Mouse (Mus musculus): ENCODE measurements at regions not wholly inside any gene's neighbourhood (a gene's known extent, or its start where the extent isn't known, plus 50 kb on each side); places are given as distances from the start of the nearest gene placed in this dataset.

DNA sequence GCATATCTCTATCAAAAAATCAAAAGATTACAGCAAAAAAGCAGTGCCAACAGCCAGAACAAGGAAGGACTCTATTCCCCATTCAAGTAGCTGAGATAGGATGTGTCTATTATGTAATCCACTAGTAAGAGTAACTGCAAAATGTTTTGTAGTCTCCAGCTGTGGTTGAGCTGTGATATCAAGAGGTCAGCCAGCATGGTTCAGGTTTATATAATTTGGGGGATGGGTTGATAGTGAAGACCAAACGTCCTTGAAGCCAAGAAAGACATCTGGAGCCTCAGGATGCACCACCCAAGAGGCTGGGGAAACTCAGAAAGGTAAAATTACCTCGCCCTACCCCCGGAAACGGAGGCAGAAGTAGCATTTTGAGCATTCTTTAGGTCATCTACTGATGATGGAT lies 158.3 kb upstream of the Plxnc1 start:
- 77% methylated on average over 4 of the region's 4 CpGs for WGBS
- H3K9ac ChIP-seq, result no peak overlapping the region
- H3K36me3 ChIP-seq (ENCODE audit: poor library complexity, severe bottlenecking), result no peaks in the 10 kb centered on the region
- H3K4me2 ChIP-seq, result no peak overlapping the region
- H3K27ac ChIP-seq, result no peak overlapping the region
- ATAC-seq, result no peak
- H3K27me3 ChIP-seq, result no peaks in the 10 kb centered on the region
- H3K4me1 ChIP-seq, result peaks cover 8% of the 10 kb centered on the region
- H3K4me3 ChIP-seq, result no peak overlapping the region
- H3K9me3 ChIP-seq (replicated peaks), result no peaks in the 10 kb centered on the region

DNA sequence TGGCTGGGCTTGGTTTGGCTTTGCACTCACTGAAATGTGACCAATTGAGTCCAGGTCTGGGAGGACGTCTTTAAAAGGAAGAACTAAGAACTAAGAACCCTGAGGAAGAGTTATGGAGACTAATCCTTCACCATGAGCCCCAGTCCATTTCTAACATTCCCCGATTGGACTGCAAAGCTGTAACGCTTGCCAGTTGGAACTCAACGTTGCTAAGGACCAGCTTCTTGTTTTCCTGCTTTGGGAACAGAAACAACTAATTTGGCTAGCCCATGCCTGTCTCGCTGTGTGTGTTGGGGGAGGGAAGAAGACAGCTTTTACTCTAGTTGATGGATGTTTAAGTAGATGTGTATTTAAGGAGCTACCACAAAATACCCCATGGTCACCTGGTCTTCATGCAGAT lies 155.3 kb upstream of the Plxnc1 start:
- Histone ChIP-seq H3K4me3 (no peak overlapping the region), H3K9me3 (replicated peaks) (no peaks in the 10 kb centered on the region), H3K27ac (no peak overlapping the region), H3K9ac (no peak overlapping the region), H3K4me2 (no peak overlapping the region), H3K4me1 (peaks cover 5% of the 10 kb centered on the region; the same call in 1 of the 2 replicates), H3K36me3 (ENCODE audit: poor library complexity, severe bottlenecking) (no peaks in the 10 kb centered on the region), H3K27me3 (no peaks in the 10 kb centered on the region)
- WGBS, result 78% methylated on average over 5 of the region's 5 CpGs
- no peak for ATAC-seq

DNA sequence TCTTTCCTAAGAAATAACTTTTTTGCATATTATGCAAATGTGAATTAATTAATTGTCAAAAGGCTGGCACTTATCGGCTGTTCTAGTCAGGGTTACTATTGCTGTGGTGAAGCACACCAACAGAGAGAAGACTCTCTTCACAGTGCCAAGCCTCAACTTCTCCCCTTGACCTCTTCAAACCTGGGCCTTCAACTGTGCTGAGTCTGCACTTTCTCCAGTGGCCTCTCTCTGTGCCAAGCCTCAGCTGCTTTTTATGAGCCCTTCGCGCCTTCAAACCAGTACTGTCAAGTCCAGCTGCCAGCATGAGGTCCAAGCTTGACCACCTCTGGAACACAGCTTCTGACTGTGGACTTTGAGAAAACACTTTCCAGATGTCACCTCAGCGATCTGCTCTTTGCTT lies 151.2 kb upstream of the Plxnc1 start:
- ATAC-seq, result no peak
- 89% methylated on average over 4 of the region's 4 CpGs for WGBS
- H3K4me2 ChIP-seq, result no peak overlapping the region

DNA sequence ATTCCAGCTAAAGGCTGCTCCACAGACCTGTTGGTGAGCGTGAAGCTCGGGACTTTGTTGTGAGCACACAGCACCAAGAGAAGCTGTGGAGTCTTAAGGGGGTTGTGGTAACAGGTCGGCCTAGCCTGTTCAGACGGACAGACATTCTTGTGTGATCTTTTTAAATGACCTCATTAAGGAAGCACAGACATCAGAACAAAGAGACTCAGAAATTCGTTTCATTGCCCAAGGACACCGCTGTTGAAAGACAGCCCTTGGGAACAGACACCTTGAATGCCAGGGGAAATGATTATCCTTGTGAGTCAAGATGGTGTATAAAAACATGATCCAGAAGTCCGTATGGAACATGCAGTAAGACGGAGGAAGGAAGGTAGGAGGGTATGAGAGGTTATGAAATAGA lies 150.1 kb upstream of the Plxnc1 start:
- H3K4me2 ChIP-seq, result no peak overlapping the region
- WGBS, result 47% methylated on average over 8 of the region's 8 CpGs
- H3K27ac ChIP-seq, result no peak overlapping the region
- H3K9ac ChIP-seq, result no peak overlapping the region
- no peak for ATAC-seq
- H3K4me3 ChIP-seq, result no peak overlapping the region
- no peaks in the 10 kb centered on the region for H3K36me3 ChIP-seq (ENCODE audit: poor library complexity, severe bottlenecking)
- no peaks in the 10 kb centered on the region for H3K9me3 ChIP-seq (replicated peaks)
- H3K27me3 ChIP-seq, result no peaks in the 10 kb centered on the region
- H3K4me1 ChIP-seq, result peaks cover 15% of the 10 kb centered on the region

More for the DNA sequence above, 151.2 kb upstream of the Plxnc1 start:
- no peaks in the 10 kb centered on the region for H3K9me3 ChIP-seq (replicated peaks)
- no peaks in the 10 kb centered on the region for H3K27me3 ChIP-seq
- H3K27ac ChIP-seq, result no peak overlapping the region
- H3K9ac ChIP-seq, result no peak overlapping the region
- peaks cover 15% of the 10 kb centered on the region for H3K4me1 ChIP-seq
- H3K36me3 ChIP-seq (ENCODE audit: poor library complexity, severe bottlenecking), result no peaks in the 10 kb centered on the region
- H3K4me3 ChIP-seq, result no peak overlapping the region

DNA sequence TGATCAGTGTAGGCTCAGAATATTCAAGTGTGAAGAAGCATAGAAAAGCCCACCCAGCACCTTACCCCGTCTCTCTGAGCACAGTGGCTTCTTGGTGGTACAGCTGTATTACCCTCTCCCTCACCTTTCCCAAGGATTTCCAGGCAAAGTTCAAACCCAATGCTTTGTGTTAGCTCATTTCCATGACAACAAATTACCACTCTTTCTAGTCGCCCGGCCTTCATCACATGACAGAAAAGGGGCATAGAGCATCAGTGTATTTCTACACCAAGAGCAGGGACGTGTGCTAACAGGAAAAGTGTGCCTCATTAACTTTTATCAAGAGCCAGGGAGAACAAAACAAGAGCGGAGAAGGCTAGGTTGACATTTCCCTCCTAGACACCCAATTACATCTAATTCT lies 148.6 kb upstream of the Plxnc1 start:
- no peak overlapping the region for H3K27ac ChIP-seq
- H3K9ac ChIP-seq, result no peak overlapping the region
- ATAC-seq, result no peak
- H3K27me3 ChIP-seq, result no peaks in the 10 kb centered on the region
- H3K4me3 ChIP-seq, result no peak overlapping the region
- H3K4me2 ChIP-seq, result no peak overlapping the region
- WGBS, result 18% methylated on average over 5 of the region's 5 CpGs
- no peaks in the 10 kb centered on the region for H3K36me3 ChIP-seq (ENCODE audit: poor library complexity, severe bottlenecking)
- H3K4me1 ChIP-seq, result peaks cover 21% of the 10 kb centered on the region
- H3K9me3 ChIP-seq (replicated peaks), result no peaks in the 10 kb centered on the region

DNA sequence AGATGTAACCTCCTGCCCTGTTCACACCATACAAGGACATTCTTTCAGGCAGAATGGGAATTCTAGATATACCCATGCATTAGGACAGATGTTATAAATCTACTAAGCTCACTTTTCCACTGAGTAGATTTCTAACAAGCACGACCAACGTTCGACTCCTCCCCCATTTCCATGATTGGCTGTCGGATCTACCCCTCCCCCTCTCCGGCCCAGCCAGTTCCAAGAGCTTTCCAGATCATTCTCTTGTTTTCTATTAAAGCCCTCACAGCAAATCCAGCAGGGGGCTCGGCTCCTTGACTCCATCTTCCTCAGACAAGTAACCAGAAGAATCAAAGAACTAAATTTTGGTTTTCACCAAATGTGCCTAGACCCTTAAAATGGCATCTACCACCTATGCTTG lies 146.5 kb upstream of the Plxnc1 start:
- ATAC-seq, result no peak

DNA sequence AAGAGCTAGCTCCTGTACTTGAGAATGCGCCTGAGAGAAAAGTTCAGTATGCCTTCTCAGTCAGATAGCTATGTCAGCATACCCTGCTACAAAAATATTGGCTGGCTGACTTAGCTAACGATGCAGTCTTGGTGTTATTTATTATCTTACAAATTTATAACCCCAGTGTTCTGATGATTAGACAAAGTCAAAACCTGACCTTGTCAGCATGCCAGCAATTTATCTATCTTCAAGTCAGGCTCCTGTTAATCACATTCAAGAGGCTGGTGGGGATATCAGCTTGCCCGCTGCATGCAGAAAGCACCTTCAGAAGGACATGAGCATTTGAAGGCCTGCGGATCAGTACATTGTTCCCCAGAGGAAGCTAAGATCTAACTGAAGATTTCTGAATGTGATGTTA lies 146.0 kb upstream of the Plxnc1 start:
- Histone ChIP-seq H3K36me3 (ENCODE audit: poor library complexity, severe bottlenecking) (no peaks in the 10 kb centered on the region), H3K4me1 (peaks cover 24% of the 10 kb centered on the region), H3K4me2 (no peak overlapping the region), H3K9me3 (replicated peaks) (no peaks in the 10 kb centered on the region), H3K9ac (no peak overlapping the region), H3K27ac (no peak overlapping the region), H3K27me3 (no peaks in the 10 kb centered on the region), H3K4me3 (no peak overlapping the region)
- no peak for ATAC-seq
- WGBS, result 86% methylated on average over 4 of the region's 4 CpGs

More for the DNA sequence above, 146.5 kb upstream of the Plxnc1 start:
- H3K4me2 ChIP-seq, result no peak overlapping the region
- H3K36me3 ChIP-seq (ENCODE audit: poor library complexity, severe bottlenecking), result no peaks in the 10 kb centered on the region
- H3K27me3 ChIP-seq, result no peaks in the 10 kb centered on the region
- H3K27ac ChIP-seq, result no peak overlapping the region
- 65% methylated on average over 6 of the region's 6 CpGs for WGBS
- peaks cover 24% of the 10 kb centered on the region for H3K4me1 ChIP-seq
- no peak overlapping the region for H3K9ac ChIP-seq
- no peak overlapping the region for H3K4me3 ChIP-seq
- H3K9me3 ChIP-seq (replicated peaks), result no peaks in the 10 kb centered on the region

DNA sequence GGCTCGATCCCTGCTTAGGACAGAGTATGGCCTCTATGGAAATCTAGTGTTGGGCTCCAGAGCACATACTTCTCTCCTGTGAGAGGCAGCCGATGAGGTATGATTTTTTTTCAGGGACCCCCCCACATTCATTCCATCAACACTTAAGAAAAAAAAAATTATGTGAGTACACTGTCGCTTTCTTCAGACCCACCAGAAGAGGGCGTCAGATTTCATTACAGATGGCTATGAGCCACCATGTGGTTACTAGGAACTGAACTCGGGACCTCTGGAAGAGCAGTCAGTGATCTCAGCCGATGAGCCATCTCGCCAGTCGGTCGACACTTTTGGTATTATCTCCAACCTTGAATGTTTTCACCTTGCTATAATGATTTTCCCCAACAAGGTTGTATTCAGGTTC lies 145.4 kb upstream of the Plxnc1 start:
- no peak overlapping the region for H3K27ac ChIP-seq
- no peaks in the 10 kb centered on the region for H3K36me3 ChIP-seq (ENCODE audit: poor library complexity, severe bottlenecking)
- no peak overlapping the region for H3K4me3 ChIP-seq
- peaks cover 21% of the 10 kb centered on the region for H3K4me1 ChIP-seq
- H3K4me2 ChIP-seq, result no peak overlapping the region
- 87% methylated on average over 9 of the region's 9 CpGs for WGBS
- ATAC-seq, result no peak
- H3K27me3 ChIP-seq, result no peaks in the 10 kb centered on the region
- no peak overlapping the region for H3K9ac ChIP-seq
- H3K9me3 ChIP-seq (replicated peaks), result no peaks in the 10 kb centered on the region

DNA sequence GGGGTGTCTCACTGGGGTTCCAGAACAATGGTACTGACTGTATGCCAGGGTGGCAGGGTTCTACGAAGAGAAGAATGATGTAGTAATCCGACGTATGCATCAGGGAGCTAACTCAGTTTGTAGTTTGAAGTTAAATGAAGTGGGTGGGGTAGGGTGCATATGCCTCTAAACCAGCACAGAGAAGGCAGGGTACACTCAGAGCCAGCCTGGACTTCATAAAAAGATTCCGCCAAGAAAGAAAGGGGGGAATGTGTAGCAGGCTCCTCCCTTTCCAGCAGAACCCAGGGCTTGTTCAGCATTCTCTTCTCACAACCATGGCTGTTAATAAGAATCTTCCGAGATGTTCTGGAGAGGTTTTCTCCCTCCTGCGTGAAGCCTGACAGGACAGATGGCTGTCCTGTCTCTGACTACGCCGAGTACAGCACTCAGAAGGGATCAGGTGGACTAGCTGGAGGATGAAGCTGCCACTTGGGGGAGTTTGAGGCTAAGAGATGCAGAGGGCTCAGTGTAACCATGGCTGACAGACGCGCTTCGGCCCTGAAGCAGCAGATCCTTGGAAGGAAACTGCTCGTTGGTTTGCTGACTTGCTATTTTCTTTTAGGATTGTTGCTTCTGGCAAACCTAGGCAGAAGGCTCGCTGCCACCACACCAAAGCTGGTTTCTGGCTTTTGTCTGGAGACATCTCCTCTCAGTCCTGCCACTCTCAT lies 143.4 kb upstream of the Plxnc1 start:
- no peak overlapping the region for H3K4me2 ChIP-seq
- H3K4me1 ChIP-seq, result peaks cover 16% of the 10 kb centered on the region
- H3K9ac ChIP-seq, result no peak overlapping the region
- peak; percentile 96 for ATAC-seq
- no peaks in the 10 kb centered on the region for H3K9me3 ChIP-seq (replicated peaks)
- H3K27me3 ChIP-seq, result no peaks in the 10 kb centered on the region
- H3K4me3 ChIP-seq, result no peak overlapping the region
- WGBS, result 37% methylated on average over 13 of the region's 13 CpGs
- no peaks in the 10 kb centered on the region for H3K36me3 ChIP-seq (ENCODE audit: poor library complexity, severe bottlenecking)
- no peak overlapping the region for H3K27ac ChIP-seq

DNA sequence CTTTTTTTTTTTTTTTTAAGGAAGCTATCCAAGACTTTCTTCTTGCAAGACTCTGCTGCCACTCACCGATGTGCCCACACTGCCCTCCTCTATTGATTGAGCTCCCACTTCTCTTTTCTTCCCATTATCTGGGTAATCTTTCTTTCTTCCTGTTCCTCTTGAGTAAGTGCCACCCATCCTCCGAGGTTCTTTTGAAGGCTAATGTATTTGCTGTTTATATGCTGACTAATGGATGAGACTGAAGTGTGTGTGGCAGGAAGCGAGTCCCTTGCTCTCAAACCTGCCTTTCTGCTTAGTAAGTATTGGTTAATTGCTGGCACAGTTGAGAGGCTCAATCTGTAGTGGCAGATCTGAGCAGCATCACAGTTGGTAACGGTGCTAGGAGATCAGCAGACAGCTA lies 142.1 kb upstream of the Plxnc1 start:
- H3K36me3 ChIP-seq (ENCODE audit: poor library complexity, severe bottlenecking), result no peaks in the 10 kb centered on the region
- WGBS, result 49% methylated on average over 4 of the region's 4 CpGs
- no peak overlapping the region for H3K4me3 ChIP-seq
- peaks cover 13% of the 10 kb centered on the region; the same call in 1 of the 2 replicates for H3K4me1 ChIP-seq
- H3K27me3 ChIP-seq, result no peaks in the 10 kb centered on the region
- no peak overlapping the region for H3K4me2 ChIP-seq
- no peaks in the 10 kb centered on the region for H3K9me3 ChIP-seq (replicated peaks)
- no peak for ATAC-seq
- H3K9ac ChIP-seq, result no peak overlapping the region
- no peak overlapping the region for H3K27ac ChIP-seq

DNA sequence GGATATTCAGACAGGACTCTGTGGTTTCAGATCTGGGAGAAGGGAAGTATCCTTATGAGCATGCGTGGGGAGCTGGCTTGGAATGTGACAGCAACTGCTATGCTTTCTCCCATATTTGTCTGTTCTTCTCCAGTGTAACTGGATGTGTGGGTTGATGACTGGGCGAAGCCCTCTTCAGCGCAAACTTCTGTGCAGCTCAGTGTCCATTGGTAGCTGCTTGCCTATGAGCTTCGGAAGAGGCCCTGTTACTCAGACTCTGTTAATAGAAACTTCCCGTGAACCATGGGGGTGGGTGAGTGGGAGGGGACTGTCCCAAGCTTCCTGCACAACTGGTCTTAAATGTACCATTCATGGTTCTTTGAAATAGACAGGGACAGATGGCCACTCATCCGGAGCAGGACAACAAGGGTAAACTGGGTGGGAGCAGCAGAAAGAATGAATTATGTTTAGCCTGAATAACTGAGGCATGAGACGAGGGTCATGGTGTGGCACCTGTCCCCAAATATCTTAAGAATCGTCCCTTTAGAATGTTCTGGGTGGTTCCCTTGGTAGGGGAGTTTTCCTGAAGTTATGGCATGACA lies 141.1 kb upstream of the Plxnc1 start:
- Histone ChIP-seq H3K27ac (no peak overlapping the region), H3K4me3 (no peak overlapping the region), H3K9ac (no peak overlapping the region), H3K27me3 (no peaks in the 10 kb centered on the region), H3K9me3 (replicated peaks) (no peaks in the 10 kb centered on the region), H3K36me3 (ENCODE audit: poor library complexity, severe bottlenecking) (no peaks in the 10 kb centered on the region), H3K4me1 (peaks cover 13% of the 10 kb centered on the region; the same call in 1 of the 2 replicates), H3K4me2 (no peak overlapping the region)
- no peak for ATAC-seq
- 82% methylated on average over 8 of the region's 8 CpGs for WGBS

DNA sequence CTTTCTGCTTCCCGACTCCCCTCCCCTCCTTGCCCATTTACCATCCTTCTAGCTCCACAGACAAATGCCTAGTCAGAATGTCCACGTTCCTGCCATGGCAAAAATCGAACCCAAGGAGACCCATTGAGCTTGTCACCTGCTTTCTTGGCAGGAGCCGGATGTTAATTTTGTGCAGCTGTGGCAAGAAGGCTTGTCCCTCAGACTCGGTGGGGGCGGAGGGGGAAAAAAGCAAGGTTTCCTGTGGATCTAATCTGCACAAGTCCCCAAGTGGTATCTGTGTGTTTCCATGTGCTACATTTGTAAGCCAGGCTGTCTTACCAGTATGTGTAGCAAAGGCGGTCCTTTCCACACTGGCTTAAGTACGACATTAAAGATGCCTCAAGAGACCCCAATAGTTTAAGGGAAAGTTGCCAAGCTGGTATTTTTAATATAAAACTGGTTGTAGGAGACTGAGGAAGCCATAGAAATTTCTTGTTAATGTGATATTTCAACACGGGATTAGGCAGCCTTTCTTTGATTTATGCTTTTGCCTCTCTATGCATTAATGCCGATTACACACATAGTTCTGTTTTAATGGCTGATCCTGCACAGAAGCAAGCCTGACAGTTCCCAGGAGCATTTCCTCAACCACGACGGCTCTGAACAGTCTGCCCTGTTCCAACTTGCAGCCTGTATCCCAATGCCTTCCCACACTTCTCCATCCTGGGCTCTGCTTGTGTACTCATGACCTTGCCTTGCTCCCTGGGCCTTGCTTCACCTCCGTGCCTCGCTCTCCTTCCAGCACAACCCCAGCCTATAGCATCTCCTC lies 138.9 kb upstream of the Plxnc1 start:
- H3K36me3 ChIP-seq (ENCODE audit: poor library complexity, severe bottlenecking), result no peaks in the 10 kb centered on the region
- H3K27ac ChIP-seq, result no peak overlapping the region
- whole genome bisulfite sequencing, result 80% methylated on average over 14 of the region's 14 CpGs
- no peak overlapping the region for H3K9ac ChIP-seq
- ATAC-seq, result no peak
- no peaks in the 10 kb centered on the region for H3K9me3 ChIP-seq (replicated peaks)
- peaks cover 10% of the 10 kb centered on the region; the same call in 1 of the 2 replicates for H3K4me1 ChIP-seq
- no peak overlapping the region for H3K4me3 ChIP-seq
- H3K27me3 ChIP-seq, result no peaks in the 10 kb centered on the region
- no peak overlapping the region for H3K4me2 ChIP-seq

Measured in forebrain, embryonic 13.5 days (tissue).